Mouse (Mus musculus) stomach, postnatal 0 days (tissue): Measurements from ENCODE around the gene Mmel1.

Experiments used
- CTCF ChIP-seq: IDR thresholded peaks from 2 replicates; pipeline ENCODE4 v1.5.1; 2016; ENCODE audit warnings: antibody characterized with exemption, low read depth, mild to moderate bottlenecking, moderate library complexity
- EP300 ChIP-seq: optimal IDR thresholded peaks from 2 replicates; pipeline ENCODE3; 2016; ENCODE audit warnings: antibody characterized with exemption

DNA sequence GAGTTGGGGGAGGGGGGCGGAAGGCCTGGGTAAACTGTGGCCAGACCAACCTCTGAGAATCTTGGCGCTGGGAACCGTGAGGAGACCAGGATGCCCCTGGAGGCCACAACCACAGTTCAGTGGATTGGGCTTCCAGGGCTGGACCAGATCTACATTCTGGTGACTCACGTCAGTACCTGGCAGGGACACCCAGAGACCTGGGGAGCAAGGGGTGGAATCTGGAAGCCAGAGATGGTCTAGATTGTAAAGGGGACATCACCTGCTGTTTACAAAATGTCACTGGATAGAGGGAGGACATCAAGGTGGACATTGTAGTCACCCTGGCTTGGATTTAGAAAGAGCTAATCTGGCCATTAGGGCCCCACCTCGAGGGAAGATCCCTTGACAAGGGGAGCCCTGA, 26.2 kb downstream of the Mmel1 start:
- TF ChIP-seq CTCF (no peak), EP300 (no peak)
